Comparison of ENCODE assay signal across 7 mouse cellular contexts in genomic region chr2:5943071-5943470, GRCm38 (mm10). TPM values are rescaled to one million over a fixed set of nuclear protein-coding genes. Genes with fewer than 3 reads are reported as not detected.
A peak's percentile ranks its signal among the peaks of the same experiment; 100 is the strongest.
DNase-seq lines count a peak whose midpoint lies in the region; ATAC-seq and TF ChIP-seq lines count a peak whose summit lies in the region.

No protein-coding gene starts in this region.

- peak; percentile 60; the same call in 1 of the 2 replicates for ATAC-seq in neural tube, embryonic 11.5 days (ENCODE audit: insufficient read depth, low FRiP score, low TSS enrichment)
- ATAC-seq in heart, postnatal 0 days (ENCODE audit: insufficient read depth, low read depth), result no peak
- ATAC-seq in liver, embryonic 15.5 days (ENCODE audit: insufficient read depth), result no peak; the same call in 1 of the 2 replicates

- intact Hi-C loops in left cerebral cortex, postnatal 25 days (cut with DNase I), result no loop called here

- TF ChIP-seq CTCF in heart, postnatal 0 days (IDR thresholded peaks at IDR 0.05; ENCODE audit: low read depth), result no peak
- no peak for TF ChIP-seq CTCF in thymus, adult 2 months (IDR thresholded peaks at IDR 0.05; ENCODE audit: borderline replicate concordance, control insufficient read depth, extremely low read depth, insufficient read depth, low read length, poor library complexity)

- 36% methylated on average over 4 of the region's 4 CpGs for WGBS in neural tube, embryonic 11.5 days
- WGBS in heart, postnatal 0 days, result 43% methylated on average over 4 of the region's 4 CpGs
- WGBS in liver, embryonic 15.5 days (ENCODE audit: insufficient replicate concordance), result 37% methylated on average over 4 of the region's 4 CpGs
- WGBS in thymus, adult 2 months, result 68% methylated on average over 4 of the region's 4 CpGs

- H3K4me3 ChIP-seq in neural tube, embryonic 11.5 days (ENCODE audit: low read depth, low read length), result peak overlapping the region; percentile 56; the same call in 1 of the 2 replicates
- H3K4me3 ChIP-seq in heart, postnatal 0 days (ENCODE audit: low read depth, low read length), result peak overlapping the region; percentile 81
- H3K4me3 ChIP-seq in liver, embryonic 15.5 days (replicated peaks), result peak overlapping the region; percentile 65
- no peak overlapping the region for H3K4me3 ChIP-seq in thymus, adult 2 months (ENCODE audit: control insufficient read depth, insufficient read depth, low read length)

- no peaks in the 10 kb centered on the region for H3K4me1 ChIP-seq in neural tube, embryonic 11.5 days (ENCODE audit: control insufficient read depth, insufficient read depth, low read length)
- H3K4me1 ChIP-seq in heart, postnatal 0 days (ENCODE audit: control insufficient read depth, insufficient read depth), result 0 out of 2 replicates have a peak, but pooled peaks cover 9% of the 10 kb centered on the region
- H3K4me1 ChIP-seq in liver, embryonic 15.5 days (replicated peaks), result peaks cover 53% of the 10 kb centered on the region
- peaks cover 7% of the 10 kb centered on the region for H3K4me1 ChIP-seq in thymus, adult 2 months (replicated peaks; ENCODE audit: control insufficient read depth, insufficient read depth, low read length)

- peak overlapping the region; percentile 81 for H3K4me2 ChIP-seq in neural tube, embryonic 11.5 days (ENCODE audit: low read depth)
- H3K4me2 ChIP-seq in heart, postnatal 0 days (ENCODE audit: low read depth, low read length), result peak overlapping the region; percentile 98
- peak overlapping the region; percentile 91 for H3K4me2 ChIP-seq in liver, embryonic 15.5 days

- no peak overlapping the region for H3K9ac ChIP-seq in neural tube, embryonic 11.5 days (ENCODE audit: low read length)
- peak overlapping the region; percentile 77 for H3K9ac ChIP-seq in heart, postnatal 0 days (replicated peaks; ENCODE audit: low read depth, low read length)
- H3K9ac ChIP-seq in liver, embryonic 15.5 days, result 0 out of 2 replicates have a peak overlapping the region, but pooled peaks have one; percentile 60

- H3K27ac ChIP-seq in neural tube, embryonic 11.5 days (ENCODE audit: low read depth, low read length), result no peak overlapping the region
- H3K27ac ChIP-seq in heart, postnatal 0 days (ENCODE audit: low read depth), result no peak overlapping the region
- H3K27ac ChIP-seq in liver, embryonic 15.5 days (replicated peaks), result peak overlapping the region; percentile 59
- no peak overlapping the region for H3K27ac ChIP-seq in thymus, adult 2 months (ENCODE audit: control insufficient read depth, insufficient read depth, low read length)

- no peaks in the 10 kb centered on the region for H3K36me3 ChIP-seq in neural tube, embryonic 11.5 days (ENCODE audit: control insufficient read depth, insufficient read depth, low read length)
- no peaks in the 10 kb centered on the region for H3K36me3 ChIP-seq in heart, postnatal 0 days (replicated peaks; ENCODE audit: control insufficient read depth, insufficient read depth, low read length)
- no peaks in the 10 kb centered on the region for H3K36me3 ChIP-seq in liver, embryonic 15.5 days (replicated peaks)
- H3K36me3 ChIP-seq in thymus, adult 2 months (ENCODE audit: control insufficient read depth, insufficient read depth, low read length), result no peaks in the 10 kb centered on the region

- no peaks in the 10 kb centered on the region for H3K27me3 ChIP-seq in neural tube, embryonic 11.5 days (ENCODE audit: control insufficient read depth, insufficient read depth, low read length)
- H3K27me3 ChIP-seq in heart, postnatal 0 days (ENCODE audit: control insufficient read depth, insufficient read depth, low read length), result no peaks in the 10 kb centered on the region
- no peaks in the 10 kb centered on the region for H3K27me3 ChIP-seq in liver, embryonic 15.5 days
- no peaks in the 10 kb centered on the region for H3K27me3 ChIP-seq in thymus, adult 2 months (ENCODE audit: control insufficient read depth, insufficient read depth, low read length)

- no peak for TF ChIP-seq EP300 in heart, postnatal 0 days (IDR thresholded peaks at IDR 0.05; ENCODE audit: low read depth)

- no peak for DNase-seq in neural tube, embryonic 11.5 days (ENCODE audit: low spot score)
- no peak for DNase-seq in neural tube, embryonic 10.5 days (ENCODE audit: extremely low spot score, low spot score)
- no peak for DNase-seq in heart, postnatal 0 days (ENCODE audit: low spot score)
- no peak for DNase-seq in adrenal gland, postnatal 36 days
- no peak for DNase-seq in thymus, adult 2 months
- no peak for DNase-seq in left cerebral cortex, postnatal 25 days (ENCODE audit: low spot score in 2 of 2)

- no peaks in the 10 kb centered on the region for H3K9me3 ChIP-seq in neural tube, embryonic 11.5 days (ENCODE audit: control insufficient read depth, low read length)
- no peaks in the 10 kb centered on the region for H3K9me3 ChIP-seq in heart, postnatal 0 days (replicated peaks; ENCODE audit: control insufficient read depth, low read length)
- H3K9me3 ChIP-seq in liver, embryonic 15.5 days (replicated peaks), result no peaks in the 10 kb centered on the region

- no peak for TF ChIP-seq POLR2A in thymus, adult 2 months (IDR thresholded peaks at IDR 0.05; ENCODE audit: control insufficient read depth, extremely low read depth, insufficient read depth, low read length, poor library complexity)

RNA-seq across cellular contexts. Expression of gene Dhtkd1, which starts 0.5 kb away (rescaled TPM):
- polyA plus RNA-seq in neural tube, embryonic 11.5 days (2014; fragmentation: Nextera tagmentation; extraction: Ambion mirVana), result 2.8 and 3.8 TPM in 2 replicates
- total RNA-seq in heart, postnatal 0 days (2014; rRNA removed; ENCODE audit: low replicate concordance), result 1.6 and 2.4 TPM in 2 replicates
- 1.2 and 1.3 TPM in 2 replicates for polyA plus RNA-seq in heart, postnatal 0 days (2015; fragmentation: Nextera tagmentation; extraction: Ambion mirVana)
- 3.5 and 4.0 TPM in 2 replicates for polyA plus RNA-seq in liver, embryonic 15.5 days (2015; fragmentation: Nextera tagmentation; extraction: Ambion mirVana)
- total RNA-seq in adrenal gland, postnatal 36 days (2021), result 10 to 100 TPM in 1 of 2 experiments, 1 to 10 TPM in 1; 7.7 to 14.2 TPM
- 0.62 and 2.2 TPM in 2 replicates for polyA plus RNA-seq in thymus, adult 2 months (2012; rRNA removed)
- 1 to 10 TPM; 5.5 to 9.7 TPM for total RNA-seq in left cerebral cortex, postnatal 25 days (2021)

RNA-seq across cellular contexts. Expression of gene Upf2, which starts 8.2 kb away (rescaled TPM):
- 11.9 and 12.3 TPM in 2 replicates for polyA plus RNA-seq in neural tube, embryonic 11.5 days (2014; fragmentation: Nextera tagmentation; extraction: Ambion mirVana)
- total RNA-seq in heart, postnatal 0 days (2014; rRNA removed; ENCODE audit: low replicate concordance), result 2.7 and 5.6 TPM in 2 replicates
- 3.5 and 3.6 TPM in 2 replicates for polyA plus RNA-seq in heart, postnatal 0 days (2015; fragmentation: Nextera tagmentation; extraction: Ambion mirVana)
- 3.7 TPM in 2 replicates for polyA plus RNA-seq in liver, embryonic 15.5 days (2015; fragmentation: Nextera tagmentation; extraction: Ambion mirVana)
- 10 to 100 TPM; 22.1 to 24.5 TPM for total RNA-seq in adrenal gland, postnatal 36 days (2021)
- polyA plus RNA-seq in thymus, adult 2 months (2012; rRNA removed), result 5.0 and 5.6 TPM in 2 replicates
- 10 to 100 TPM; 32.2 to 38.0 TPM for total RNA-seq in left cerebral cortex, postnatal 25 days (2021)

RNA-seq across cellular contexts. Expression of gene Sec61a2, which starts 47.8 kb away (rescaled TPM):
- polyA plus RNA-seq in neural tube, embryonic 11.5 days (2014; fragmentation: Nextera tagmentation; extraction: Ambion mirVana), result 83.5 and 84.1 TPM in 2 replicates
- total RNA-seq in heart, postnatal 0 days (2014; rRNA removed; ENCODE audit: low replicate concordance), result 36.7 and 37.3 TPM in 2 replicates
- polyA plus RNA-seq in heart, postnatal 0 days (2015; fragmentation: Nextera tagmentation; extraction: Ambion mirVana), result 26.4 and 27.8 TPM in 2 replicates
- polyA plus RNA-seq in liver, embryonic 15.5 days (2015; fragmentation: Nextera tagmentation; extraction: Ambion mirVana), result 11.6 and 13.1 TPM in 2 replicates
- total RNA-seq in adrenal gland, postnatal 36 days (2021), result 10 to 100 TPM; 28.0 to 38.2 TPM
- polyA plus RNA-seq in thymus, adult 2 months (2012; rRNA removed), result 29.4 and 34.0 TPM in 2 replicates
- total RNA-seq in left cerebral cortex, postnatal 25 days (2021), result 100 to 1,000 TPM; 102 to 107 TPM
